Mouse (Mus musculus): ENCODE measurements around the gene Crabp1. TPM values are rescaled to one million over a fixed set of nuclear protein-coding genes. Genes with fewer than 3 reads are reported as not detected.

The Crabp1 gene
- not detected for total RNA-seq (2023)

DNA sequence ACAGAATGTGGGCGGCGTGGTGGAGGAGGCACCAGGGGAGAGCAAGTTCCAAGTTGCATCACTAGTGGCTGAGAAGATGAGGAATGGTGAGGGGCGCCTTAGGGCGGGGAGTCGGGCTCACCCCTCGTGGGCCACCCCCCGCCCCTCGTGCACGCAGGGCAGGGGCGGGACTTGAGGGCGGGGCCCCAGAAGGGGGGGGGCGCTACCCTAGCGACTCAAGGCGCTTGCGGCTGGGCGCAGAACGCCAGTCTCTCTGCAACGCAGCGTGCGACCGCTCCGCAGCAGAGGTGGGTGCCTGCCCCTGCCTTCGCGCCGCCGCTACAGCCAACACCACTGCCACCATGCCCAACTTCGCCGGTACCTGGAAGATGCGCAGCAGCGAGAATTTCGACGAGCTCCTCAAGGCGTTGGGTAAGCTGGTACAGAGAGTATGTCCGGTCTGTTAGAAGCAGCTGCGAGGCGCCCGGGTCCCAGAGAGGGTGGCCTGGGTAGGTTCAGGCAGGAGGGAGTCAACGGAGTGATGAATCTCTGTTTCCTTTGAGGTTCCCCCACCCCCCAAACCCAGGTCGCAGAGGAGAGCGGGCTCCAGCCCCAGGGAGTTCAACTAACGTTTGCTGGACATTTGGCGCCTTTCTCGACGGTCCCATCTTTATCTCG is at the start of gene Crabp1:
TSS of gene Crabp1 (plus strand) at position 188 of the 657 bp plus-strand sequence.

DNA sequence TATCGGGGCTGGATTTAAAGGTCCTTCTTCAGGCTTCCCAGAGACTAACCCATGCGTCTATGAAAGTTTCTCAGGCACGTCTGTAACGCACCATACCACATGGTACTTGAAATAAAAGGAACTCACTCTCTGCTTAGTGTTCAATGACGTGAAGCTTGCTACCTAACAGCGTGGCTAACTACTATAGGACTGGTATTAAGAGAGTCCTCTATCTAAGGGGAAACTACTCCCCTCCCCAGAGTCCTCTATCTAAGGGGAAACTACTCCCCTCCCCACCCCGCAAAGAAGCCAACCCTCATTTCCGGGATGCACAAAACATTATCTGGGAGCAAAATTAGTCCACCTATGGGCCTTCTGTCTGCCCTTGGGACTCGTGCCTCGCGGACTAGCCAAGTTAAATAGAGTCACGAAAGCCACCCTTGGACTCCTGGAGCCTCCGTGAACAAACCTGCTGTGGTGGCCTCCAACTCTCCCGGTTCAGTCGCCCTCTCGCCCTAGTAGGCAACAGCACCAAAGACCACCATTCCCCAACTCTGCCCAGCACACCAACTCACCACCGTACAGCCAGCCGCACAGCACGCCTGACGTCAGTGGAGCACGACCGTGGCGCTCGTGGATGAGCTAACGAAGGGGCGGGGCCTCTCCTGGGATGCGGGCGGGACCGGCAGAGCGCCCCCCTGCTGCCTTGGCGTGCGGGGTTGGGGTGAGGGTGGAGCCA is 30.5 kb upstream of the Crabp1 start, which contains the start of gene Wdr61:
TSS of gene Wdr61 (minus strand) at position 599 of the 718 bp plus-strand sequence.

Other genes starting within 250 kb of the Crabp1 start
- not detected for gene Sh2d7, start 225.8 kb upstream of the Crabp1 start, total RNA-seq (2023)
- gene Cib2, start 204.5 kb upstream of the Crabp1 start, total RNA-seq (2023) = 10 to 100 TPM; 15.1 to 15.9 TPM
- 10 to 100 TPM; 18.5 to 20.5 TPM for gene Idh3a, start 178.4 kb upstream of the Crabp1 start, total RNA-seq (2023)
- gene Acsbg1, start 102.9 kb upstream of the Crabp1 start, total RNA-seq (2023) = under 1 TPM in 1 of 2 experiments, not detected in 1; 0.11 TPM
- 1 to 10 TPM; 3.8 to 5.0 TPM for gene Dnaja4, start 65.9 kb upstream of the Crabp1 start, total RNA-seq (2023)
- gene Wdr61, start 30.2 kb upstream of the Crabp1 start, total RNA-seq (2023) = 10 to 100 TPM; 25.1 to 28.1 TPM
- 10 to 100 TPM; 34.7 to 36.1 TPM for gene Ireb2, start 99.0 kb downstream of the Crabp1 start, total RNA-seq (2023)
- gene Hykk, start 152.5 kb downstream of the Crabp1 start, total RNA-seq (2023) = under 1 TPM in 1 of 2 experiments, not detected in 1; 0.13 TPM
- 10 to 100 TPM; 75.5 to 82.9 TPM for gene Psma4, start 186.0 kb downstream of the Crabp1 start, total RNA-seq (2023)
- not detected for gene AY074887, start 186.2 kb downstream of the Crabp1 start, total RNA-seq (2023)
- not detected for gene Chrna5, start 216.1 kb downstream of the Crabp1 start, total RNA-seq (2023)

All from neutrophil, adult 83 days (primary cell).